ENCODE assay signal across 24 mouse cellular contexts in genomic region chr3:59078585-59078984, GRCm38 (mm10). TPM values are rescaled to one million over a fixed set of nuclear protein-coding genes. Genes with fewer than 3 reads are reported as not detected.
"Had no signal": no experiment of that assay in that cellular context is flagged by ENCODE, and none has a peak within 500 bp of the region (broad histone marks: within the 10 kb centered on the region; RNA-seq: fewer than 3 reads in every experiment).

No protein-coding gene starts in this region.

- H3K36me3 ChIP-seq: heart, embryonic 10.5 days; hindbrain, embryonic 13.5 days; hindbrain, embryonic 15.5 days; kidney, embryonic 15.5 days; limb, embryonic 10.5 days; limb, embryonic 12.5 days; liver, embryonic 13.5 days; liver, embryonic 15.5 days had no signal

- H3K4me1 ChIP-seq: hindbrain, embryonic 15.5 days; liver, embryonic 13.5 days; liver, embryonic 15.5 days had no signal

- H3K9ac ChIP-seq: heart, embryonic 12.5 days; hindbrain, embryonic 13.5 days; hindbrain, embryonic 15.5 days; kidney, embryonic 15.5 days; limb, embryonic 12.5 days; liver, embryonic 13.5 days; liver, embryonic 15.5 days; liver, postnatal 0 days had no signal

- H3K4me3 ChIP-seq: heart, embryonic 10.5 days; heart, embryonic 12.5 days; hindbrain, embryonic 13.5 days; hindbrain, embryonic 15.5 days; kidney, embryonic 15.5 days; layer of hippocampus, adult 2 months; left cerebral cortex, adult 2 months; limb, embryonic 10.5 days; limb, embryonic 12.5 days; liver, embryonic 13.5 days; liver, embryonic 15.5 days had no signal

- H3K9me3 ChIP-seq: heart, embryonic 10.5 days; heart, embryonic 12.5 days; hindbrain, embryonic 13.5 days; hindbrain, embryonic 15.5 days; kidney, embryonic 15.5 days; limb, embryonic 10.5 days; limb, embryonic 12.5 days; liver, embryonic 13.5 days; liver, embryonic 15.5 days had no signal

- H3K27me3 ChIP-seq: heart, embryonic 12.5 days; hindbrain, embryonic 13.5 days; hindbrain, embryonic 15.5 days; kidney, embryonic 15.5 days; limb, embryonic 12.5 days; liver, embryonic 13.5 days; liver, embryonic 15.5 days had no signal

- H3K4me2 ChIP-seq: heart, embryonic 12.5 days; hindbrain, embryonic 13.5 days; hindbrain, embryonic 15.5 days; kidney, embryonic 15.5 days; limb, embryonic 12.5 days; liver, embryonic 11.5 days; liver, embryonic 13.5 days; liver, embryonic 15.5 days had no signal

- DNase-seq: gastrocnemius, postnatal 36 days; kidney, adult 11 months; liver, embryonic 13.5 days had no signal

- ATAC-seq: intestine, embryonic 16.5 days had no signal

- H3K27ac ChIP-seq: heart, embryonic 10.5 days; hindbrain, embryonic 13.5 days; hindbrain, embryonic 15.5 days; hindbrain, postnatal 0 days; kidney, embryonic 15.5 days; kidney, postnatal 0 days; layer of hippocampus, adult 2 months; left cerebral cortex, adult 2 months; limb, embryonic 10.5 days; limb, embryonic 12.5 days; liver, embryonic 13.5 days; liver, embryonic 15.5 days had no signal

RNA-seq across cellular contexts. Expression of gene Gpr171, which starts 23.0 kb away (rescaled TPM):
- total RNA-seq: gastrocnemius, postnatal 14 days; gastrocnemius, postnatal 36 days; heart, postnatal 10 days; hindbrain, postnatal 0 days; layer of hippocampus, adult 2 months; layer of hippocampus, postnatal 10 days; layer of hippocampus, postnatal 25 days; left cerebral cortex, adult 2 months; left cerebral cortex, postnatal 14 days; left cerebral cortex, postnatal 36 days had no signal
